Mouse (Mus musculus) liver, embryonic 12.5 days (tissue): ENCODE measurements around the gene Vezt. TPM values are rescaled to one million over a fixed set of nuclear protein-coding genes. Genes with fewer than 3 reads are reported as not detected.

Experiments
- ATAC-seq: fragments of 200-750 bp; cut with Nextera tagmentation; 2 replicates; pipeline ENCODE4 v1.8.0; 2017; ENCODE audit warnings: moderate number of reproducible peaks, mild to moderate bottlenecking, moderate library complexity
- H3K27ac ChIP-seq: fragments of 300-500 bp; sonication (generic); 2 replicates; pipeline ENCODE4 v1.5.1; 2016; ENCODE audit warnings: mild to moderate bottlenecking
- H3K27me3 ChIP-seq: fragments of 300-500 bp; sonication (generic); replicated peaks from 2 replicates; pipeline ENCODE4 v1.6.1; 2016; ENCODE audit warnings: mild to moderate bottlenecking, moderate library complexity
- H3K36me3 ChIP-seq: fragments of 300-500 bp; sonication (generic); 2 replicates; pipeline ENCODE4 v1.6.1; 2016; ENCODE audit warnings: mild to moderate bottlenecking, moderate library complexity
- H3K4me1 ChIP-seq: fragments of 300-500 bp; sonication (generic); 2 replicates; pipeline ENCODE4 v1.6.1; 2016
- H3K4me2 ChIP-seq: fragments of 300-500 bp; sonication (generic); 2 replicates; pipeline ENCODE4 v1.6.1; 2016; ENCODE audit warnings: mild to moderate bottlenecking, moderate library complexity
- H3K4me3 ChIP-seq: fragments of 300-500 bp; sonication (generic); 2 replicates; pipeline ENCODE4 v1.5.1; 2016; ENCODE audit warnings: mild to moderate bottlenecking, moderate library complexity
- H3K9ac ChIP-seq: fragments of 300-500 bp; sonication (generic); 2 replicates; pipeline ENCODE4 v1.6.1; 2016; ENCODE audit warnings: mild to moderate bottlenecking, moderate library complexity
- H3K9me3 ChIP-seq: fragments of 300-500 bp; sonication (generic); replicated peaks from 2 replicates; pipeline ENCODE4 v1.6.1; 2016; ENCODE audit warnings: mild to moderate bottlenecking, moderate library complexity
- WGBS: fragments of 180-500 bp; shearing (Covaris S2); methylation state at CpG from one replicate; pipeline ENCODE4 v1.1.7; 2016; ENCODE audit not compliant: insufficient replicate concordance; 5-methylcytosine and 5-hydroxymethylcytosine counted together
- polyA plus RNA-seq: library from polyadenylated mRNA; unstranded; fragments of >200 nt; fragmentation: Nextera tagmentation; extraction: Ambion mirVana; gene quantifications from 2 replicates; pipeline ENCODE4 v1.2.1, GENCODE M21; 2016

Vezt gene
- polyA plus RNA-seq, 1 experiment from 2014 or later: 13.3 TPM

GRCm38 (mm10) chr10:94034876-94035657, 550 bp downstream of the Vezt start:
- H3K36me3 ChIP-seq: peaks cover 8% of the 10 kb centered on the region
- 3% methylated on average over 30 of the region's 30 CpGs for WGBS
- H3K9ac ChIP-seq: peak overlapping the region; percentile 86
- H3K9me3 ChIP-seq: no peaks in the 10 kb centered on the region
- H3K4me1 ChIP-seq: peaks cover 35% of the 10 kb centered on the region
- peak overlapping the region; percentile 83 for H3K4me2 ChIP-seq
- H3K4me3 ChIP-seq: peak overlapping the region; percentile 75
- H3K27me3 ChIP-seq: no peaks in the 10 kb centered on the region
- peak; percentile 84 for ATAC-seq
- peak overlapping the region; percentile 76 for H3K27ac ChIP-seq

- Histone ChIP-seq H3K4me3 (no peak overlapping the region), H3K4me2 (no peak overlapping the region), H3K36me3 (peaks cover 24% of the 10 kb centered on the region), H3K9ac (no peak overlapping the region), H3K4me1 (peaks cover 21% of the 10 kb centered on the region), H3K27me3 (no peaks in the 10 kb centered on the region), H3K9me3 (no peaks in the 10 kb centered on the region), H3K27ac (no peak overlapping the region)
- 87% methylated on average over 6 of the region's 6 CpGs for WGBS
- ATAC-seq: no peak
Measured at GRCm38 (mm10) chr10:94031164-94031563, 4.5 kb downstream of the Vezt start.

GRCm38 (mm10) chr10:94028493-94028892, 7.1 kb downstream of the Vezt start:
- Histone ChIP-seq H3K36me3 (peaks cover 32% of the 10 kb centered on the region), H3K27me3 (no peaks in the 10 kb centered on the region), H3K9me3 (no peaks in the 10 kb centered on the region), H3K4me1 (peaks cover 7% of the 10 kb centered on the region), H3K27ac (no peak overlapping the region), H3K9ac (no peak overlapping the region), H3K4me2 (no peak overlapping the region), H3K4me3 (no peak overlapping the region)
- WGBS: 83% methylated on average over 6 of the region's 6 CpGs
- ATAC-seq: no peak

- ATAC-seq: no peak
- H3K9me3 ChIP-seq: no peaks in the 10 kb centered on the region
- H3K36me3 ChIP-seq: peaks cover 25% of the 10 kb centered on the region
- H3K4me1 ChIP-seq: peaks cover 19% of the 10 kb centered on the region
- no peak overlapping the region for H3K9ac ChIP-seq
- 90% methylated on average over 8 of the region's 8 CpGs for WGBS
- H3K4me2 ChIP-seq: no peak overlapping the region
- H3K27me3 ChIP-seq: no peaks in the 10 kb centered on the region
- no peak overlapping the region for H3K4me3 ChIP-seq
- no peak overlapping the region for H3K27ac ChIP-seq
Measured at GRCm38 (mm10) chr10:94025079-94025478, 10.5 kb downstream of the Vezt start.

- no peaks in the 10 kb centered on the region for H3K27me3 ChIP-seq
- 82% methylated on average over 4 of the region's 4 CpGs for WGBS
- H3K4me3 ChIP-seq: no peak overlapping the region
- H3K27ac ChIP-seq: peak overlapping the region; percentile 80
- H3K9ac ChIP-seq: no peak overlapping the region
- peaks cover 11% of the 10 kb centered on the region for H3K36me3 ChIP-seq
- H3K4me2 ChIP-seq: peak overlapping the region; percentile 53
- peaks cover 26% of the 10 kb centered on the region for H3K4me1 ChIP-seq
- H3K9me3 ChIP-seq: no peaks in the 10 kb centered on the region
- ATAC-seq: no peak
Measured at GRCm38 (mm10) chr10:94021059-94021458, 14.6 kb downstream of the Vezt start.

GRCm38 (mm10) chr10:94020587-94020986, 15.0 kb downstream of the Vezt start:
- Histone ChIP-seq H3K9me3 (no peaks in the 10 kb centered on the region), H3K4me2 (peak overlapping the region; percentile 53), H3K4me1 (peaks cover 28% of the 10 kb centered on the region), H3K36me3 (peaks cover 8% of the 10 kb centered on the region), H3K27ac (peak overlapping the region; percentile 80), H3K9ac (no peak overlapping the region), H3K27me3 (no peaks in the 10 kb centered on the region), H3K4me3 (peak overlapping the region; percentile 14; the same call in 1 of the 2 replicates)
- ATAC-seq: peak; percentile 86
- WGBS: 39% methylated on average over 5 of the region's 5 CpGs

- Histone ChIP-seq H3K4me3 (no peak overlapping the region), H3K4me1 (peaks cover 30% of the 10 kb centered on the region), H3K27ac (no peak overlapping the region), H3K9ac (no peak overlapping the region), H3K9me3 (no peaks in the 10 kb centered on the region), H3K4me2 (no peak overlapping the region), H3K36me3 (0 out of 2 replicates have a peak, but pooled peaks cover 6% of the 10 kb centered on the region), H3K27me3 (no peaks in the 10 kb centered on the region)
- ATAC-seq: no peak
- WGBS: 91% methylated on average over 8 of the region's 8 CpGs
Measured at GRCm38 (mm10) chr10:94017455-94017854, 18.2 kb downstream of the Vezt start.

- peaks cover 19% of the 10 kb centered on the region for H3K4me1 ChIP-seq
- H3K27me3 ChIP-seq: no peaks in the 10 kb centered on the region
- H3K27ac ChIP-seq: no peak overlapping the region
- H3K9me3 ChIP-seq: no peaks in the 10 kb centered on the region
- 0 out of 2 replicates have a peak, but pooled peaks cover 6% of the 10 kb centered on the region for H3K36me3 ChIP-seq
- no peak overlapping the region for H3K4me2 ChIP-seq
- ATAC-seq: no peak
- H3K4me3 ChIP-seq: no peak overlapping the region
- no peak overlapping the region for H3K9ac ChIP-seq
- 40% methylated on average over 4 of the region's 4 CpGs for WGBS
Measured at GRCm38 (mm10) chr10:94014200-94014599, 21.4 kb downstream of the Vezt start.

GRCm38 (mm10) chr10:94013196-94013595, 22.4 kb downstream of the Vezt start:
- 28% methylated on average over 3 of the region's 3 CpGs for WGBS

GRCm38 (mm10) chr10:94011024-94011423, 24.6 kb downstream of the Vezt start:
- Histone ChIP-seq H3K27me3 (no peaks in the 10 kb centered on the region), H3K4me2 (no peak overlapping the region), H3K4me1 (peaks cover 19% of the 10 kb centered on the region), H3K9ac (no peak overlapping the region), H3K36me3 (peaks cover 17% of the 10 kb centered on the region), H3K27ac (no peak overlapping the region), H3K4me3 (no peak overlapping the region), H3K9me3 (no peaks in the 10 kb centered on the region)
- no peak for ATAC-seq
- 70% methylated on average over 2 of the region's 2 CpGs for WGBS

More at GRCm38 (mm10) chr10:94013196-94013595, 22.4 kb downstream of the Vezt start:
- H3K4me1 ChIP-seq: peaks cover 19% of the 10 kb centered on the region
- H3K27me3 ChIP-seq: no peaks in the 10 kb centered on the region
- H3K27ac ChIP-seq: no peak overlapping the region
- H3K9me3 ChIP-seq: no peaks in the 10 kb centered on the region
- no peak overlapping the region for H3K4me2 ChIP-seq
- H3K9ac ChIP-seq: no peak overlapping the region
- peaks cover 7% of the 10 kb centered on the region; the same call in 1 of the 2 replicates for H3K36me3 ChIP-seq
- no peak overlapping the region for H3K4me3 ChIP-seq
- ATAC-seq: no peak

- no peak for ATAC-seq
- no peak overlapping the region for H3K9ac ChIP-seq
- H3K4me2 ChIP-seq: no peak overlapping the region
- no peak overlapping the region for H3K4me3 ChIP-seq
- H3K27me3 ChIP-seq: no peaks in the 10 kb centered on the region
- 0 out of 2 replicates have a peak overlapping the region, but pooled peaks have one; percentile 16 for H3K27ac ChIP-seq
- no peaks in the 10 kb centered on the region for H3K9me3 ChIP-seq
- peaks cover 15% of the 10 kb centered on the region for H3K4me1 ChIP-seq
- WGBS: 76% methylated on average over 3 of the region's 3 CpGs
- peaks cover 25% of the 10 kb centered on the region for H3K36me3 ChIP-seq
Measured at GRCm38 (mm10) chr10:94009991-94010679, 25.5 kb downstream of the Vezt start.

- no peak for ATAC-seq
- no peak overlapping the region for H3K27ac ChIP-seq
- WGBS: 92% methylated on average over 2 of the region's 2 CpGs
Measured at GRCm38 (mm10) chr10:94008356-94008755, 27.3 kb downstream of the Vezt start.

More at GRCm38 (mm10) chr10:94008356-94008755, 27.3 kb downstream of the Vezt start:
- Histone ChIP-seq H3K4me1 (peaks cover 15% of the 10 kb centered on the region), H3K9ac (no peak overlapping the region), H3K4me2 (no peak overlapping the region), H3K9me3 (no peaks in the 10 kb centered on the region), H3K4me3 (no peak overlapping the region), H3K36me3 (peaks cover 30% of the 10 kb centered on the region), H3K27me3 (no peaks in the 10 kb centered on the region)
